ENCODE assay signal across 8 mouse cellular contexts in the genomic region with DNA sequence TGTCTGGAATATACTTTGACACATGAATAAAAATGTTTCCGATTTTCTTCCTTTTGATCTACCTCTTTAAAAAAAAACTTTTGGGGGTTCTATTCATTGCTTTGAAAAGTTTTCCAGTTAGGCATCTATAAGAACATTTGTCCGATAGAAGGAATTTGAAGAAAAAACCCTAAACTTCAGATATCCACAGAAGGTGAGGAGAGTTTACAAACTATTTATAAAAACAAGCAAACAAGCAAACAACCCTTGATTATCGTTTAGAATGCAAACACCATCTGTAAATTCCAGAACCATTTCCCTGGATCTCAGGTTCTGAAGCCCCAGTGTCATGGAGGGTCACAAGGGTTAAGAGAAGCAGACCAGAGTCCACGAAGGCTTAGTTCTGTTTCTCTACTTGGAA. TPM values are rescaled to one million over a fixed set of nuclear protein-coding genes. Genes with fewer than 3 reads are reported as not detected.
DNase-seq lines count a peak whose midpoint lies in the region; ATAC-seq lines count a peak whose summit lies in the region.

A gene (plus strand): TSS at position 301 of the 400 bp plus-strand sequence.

- no peaks in the 10 kb centered on the region for H3K27me3 ChIP-seq in heart, embryonic 14.5 days (ENCODE audit: control insufficient read depth, insufficient read depth, low read length)
- H3K27me3 ChIP-seq in hindbrain, embryonic 12.5 days: no peaks in the 10 kb centered on the region
- no peaks in the 10 kb centered on the region for H3K27me3 ChIP-seq in midbrain, embryonic 11.5 days (ENCODE audit: control insufficient read depth, insufficient read depth, low read length)

- DNase-seq in heart, postnatal 14 days: no peak
- no peak for DNase-seq in midbrain, embryonic 11.5 days (ENCODE audit: low spot score, missing footprints)
- no peak for DNase-seq in layer of hippocampus, adult 8-10 months (ENCODE audit: low spot score in 2 of 2)
- DNase-seq in urinary bladder, adult 2 months (ENCODE audit: low spot score): no peak
- DNase-seq in thymus, postnatal 14 days: no peak

- H3K4me3 ChIP-seq in heart, embryonic 14.5 days (ENCODE audit: control insufficient read depth in 1 of 2, insufficient read depth in 1 of 2, low read depth in 1 of 2, low read length in 2 of 2): peak within 1 kb of the TSS; percentile 52 to 67
- peak within 1 kb of the TSS; percentile 89 for H3K4me3 ChIP-seq in brown adipose tissue, adult 24 weeks (ENCODE audit: insufficient read depth, low read depth, low read length)
- H3K4me3 ChIP-seq in hindbrain, embryonic 12.5 days: peak within 1 kb of the TSS; percentile 34
- peak within 1 kb of the TSS; percentile 25 for H3K4me3 ChIP-seq in midbrain, embryonic 11.5 days (ENCODE audit: low read depth, low read length)

- H3K36me3 ChIP-seq in heart, embryonic 14.5 days (ENCODE audit: control insufficient read depth, insufficient read depth, low read length): no peaks in the 10 kb centered on the region
- H3K36me3 ChIP-seq in hindbrain, embryonic 12.5 days: no peaks in the 10 kb centered on the region
- H3K36me3 ChIP-seq in midbrain, embryonic 11.5 days (ENCODE audit: control insufficient read depth, insufficient read depth, low read length): no peaks in the 10 kb centered on the region

- H3K4me2 ChIP-seq in heart, embryonic 14.5 days (ENCODE audit: low read length): peak within 1 kb of the TSS; percentile 78
- peak within 1 kb of the TSS; percentile 62 for H3K4me2 ChIP-seq in hindbrain, embryonic 12.5 days (replicated peaks)
- H3K4me2 ChIP-seq in midbrain, embryonic 11.5 days: peak within 1 kb of the TSS; percentile 41

- H3K4me1 ChIP-seq in heart, embryonic 14.5 days (ENCODE audit: control insufficient read depth in 2 of 2, insufficient read depth in 2 of 2, low read length in 2 of 2): peaks cover 6 to 9% of the 10 kb centered on the region in 2 experiments; a peak in 2 of 4 replicates
- H3K4me1 ChIP-seq in brown adipose tissue, adult 24 weeks (ENCODE audit: control insufficient read depth, insufficient read depth, insufficient read length, low read length): peaks cover 9% of the 10 kb centered on the region
- H3K4me1 ChIP-seq in hindbrain, embryonic 12.5 days: peaks cover 17% of the 10 kb centered on the region
- peaks cover 4% of the 10 kb centered on the region; the same call in 1 of the 2 replicates for H3K4me1 ChIP-seq in midbrain, embryonic 11.5 days (ENCODE audit: control insufficient read depth, insufficient read depth, low read length)

- intact Hi-C loops in heart, postnatal 14 days (cut with DNase I): loop anchor here (5.0 kb wide), 5 partner anchors 46 to 149 kb away; no protein-coding TSS in a partner anchor

- no peak for ATAC-seq in heart, embryonic 14.5 days (ENCODE audit: insufficient number of reproducible peaks, insufficient read depth, low FRiP score, low read depth)
- no peak for ATAC-seq in hindbrain, embryonic 12.5 days (ENCODE audit: low FRiP score)
- 0 out of 2 replicates have a peak, but pooled peaks have one; percentile 3 for ATAC-seq in midbrain, embryonic 11.5 days (ENCODE audit: low FRiP score)

- no peaks in the 10 kb centered on the region for H3K9me3 ChIP-seq in heart, embryonic 14.5 days (ENCODE audit: control insufficient read depth, low read length)
- H3K9me3 ChIP-seq in hindbrain, embryonic 12.5 days (replicated peaks): no peaks in the 10 kb centered on the region
- no peaks in the 10 kb centered on the region for H3K9me3 ChIP-seq in midbrain, embryonic 11.5 days (ENCODE audit: control insufficient read depth, low read length)

- peak within 1 kb of the TSS; percentile 69 to 82 for H3K27ac ChIP-seq in heart, embryonic 14.5 days (replicated peaks in 1 of 2; ENCODE audit: control insufficient read depth in 1 of 2, insufficient read depth in 1 of 2, low read depth in 2 of 2, low read length in 2 of 2)
- peak within 1 kb of the TSS; percentile 99 for H3K27ac ChIP-seq in brown adipose tissue, adult 24 weeks (replicated peaks; ENCODE audit: low read depth, low read length)
- H3K27ac ChIP-seq in hindbrain, embryonic 12.5 days: peak within 1 kb of the TSS; percentile 62
- H3K27ac ChIP-seq in midbrain, embryonic 11.5 days (ENCODE audit: low read depth, low read length): no peak within 1 kb of the TSS; the same call in 1 of the 2 replicates

- 52% methylated on average over 4 of the region's 4 CpGs for WGBS in heart, embryonic 14.5 days
- 65% methylated on average over 4 of the region's 4 CpGs for WGBS in hindbrain, embryonic 12.5 days
- WGBS in midbrain, embryonic 11.5 days: 78% methylated on average over 4 of the region's 4 CpGs

- H3K9ac ChIP-seq in heart, embryonic 14.5 days (ENCODE audit: low read length): peak within 1 kb of the TSS; percentile 79
- peak within 1 kb of the TSS; percentile 57 for H3K9ac ChIP-seq in hindbrain, embryonic 12.5 days
- H3K9ac ChIP-seq in midbrain, embryonic 11.5 days (ENCODE audit: low read length): peak within 1 kb of the TSS; percentile 44

RNA-seq across cellular contexts. Expression of the gene that starts here (rescaled TPM):
- not detected in 2 replicates for polyA plus RNA-seq in heart, embryonic 14.5 days (2014; fragmentation: Nextera tagmentation; extraction: Ambion mirVana)
- not detected for total RNA-seq in heart, postnatal 14 days (2021)
- polyA plus RNA-seq in brown adipose tissue, adult 24 weeks (2012; ENCODE audit: insufficient read depth, insufficient read length, missing spikeins): not detected in 2 replicates
- not detected in 2 replicates for polyA plus RNA-seq in hindbrain, embryonic 12.5 days (2016; fragmentation: Nextera tagmentation; extraction: Ambion mirVana)
- not detected in 2 replicates for polyA plus RNA-seq in midbrain, embryonic 11.5 days (2014; fragmentation: Nextera tagmentation; extraction: Ambion mirVana)
- not detected for total RNA-seq in layer of hippocampus, adult 8-10 months (2022)
- not detected in 2 replicates for polyA plus RNA-seq in urinary bladder, adult 2 months (2012; rRNA removed)

Comparison
In these comparisons a context has a peak if more than half of its experiments do, and no peak if none do; other contexts are left out.
1. Peak in ATAC-seq, H3K4me3 ChIP-seq, H3K9ac ChIP-seq and H3K4me2 ChIP-seq in midbrain, embryonic 11.5 days; RNA of the gene not detected or under 1 TPM.
2. H3K4me3 ChIP-seq: peak in every context shown above with its lines; median percentile 89 in brown adipose tissue, adult 24 weeks; 60 in heart, embryonic 14.5 days; 34 in hindbrain, embryonic 12.5 days; 25 in midbrain, embryonic 11.5 days.